Mouse (Mus musculus): ENCODE data around the gene Tbc1d13. TPM values are rescaled to one million over a fixed set of nuclear protein-coding genes. Genes with fewer than 3 reads are reported as not detected.
A peak's percentile ranks its signal among the peaks of the same experiment; 100 is the strongest.
"Not testable (repeated sequence)": the region's sequence is repeated elsewhere in the genome, so short reads cannot be mapped to it uniquely, and the experiment has no call there.

The Tbc1d13 gene
- total RNA-seq, 2 experiments from 2014 or later, result 18.8 to 19.6 TPM

DNA sequence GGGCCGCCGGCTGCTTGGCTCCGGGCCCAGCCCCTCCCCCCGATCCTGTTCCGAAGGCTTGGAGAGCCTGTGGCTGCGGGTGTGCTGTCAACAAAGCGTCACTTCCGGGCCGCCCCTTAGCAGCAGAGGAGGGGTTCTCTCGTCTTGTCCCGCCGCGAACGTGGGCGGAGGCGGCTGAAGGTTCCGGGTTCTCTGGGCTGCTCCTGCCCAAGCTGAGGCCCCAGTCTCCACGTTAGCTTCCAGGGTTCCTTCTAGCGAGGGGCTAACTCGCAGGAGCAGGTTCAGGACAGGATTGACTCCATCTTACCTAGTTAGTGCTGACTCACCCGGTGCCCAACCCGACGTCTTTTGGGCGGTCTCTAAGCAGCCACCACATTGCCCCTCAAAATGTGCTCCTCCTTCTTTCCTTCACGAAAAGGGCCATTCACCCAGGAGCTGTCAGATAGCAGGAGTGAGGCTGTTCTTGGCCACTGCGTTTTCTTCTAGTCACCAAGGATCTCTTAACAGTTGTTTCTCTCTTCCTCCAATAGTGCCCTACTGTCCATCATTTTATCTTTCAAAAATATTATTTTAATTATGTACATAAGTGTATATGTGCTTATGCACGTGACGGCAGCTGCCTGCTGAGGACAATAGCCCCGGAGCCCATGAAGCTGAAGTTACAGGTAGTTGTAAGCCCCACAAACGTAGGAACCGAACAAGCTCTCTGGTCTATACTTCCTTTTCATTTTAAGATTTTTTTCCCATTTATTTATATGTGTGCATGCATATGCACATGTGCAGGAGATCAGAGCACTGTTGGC lies 8.9 kb upstream of the Tbc1d13 start, which contains the start of gene Zer1:
Gene Zer1 (minus strand): TSS at position 114 of the 803 bp plus-strand sequence.
- DNase-seq, result peak; percentile 97 to 98
- intact Hi-C loops (cut with DNase I), result no loop called here

DNA sequence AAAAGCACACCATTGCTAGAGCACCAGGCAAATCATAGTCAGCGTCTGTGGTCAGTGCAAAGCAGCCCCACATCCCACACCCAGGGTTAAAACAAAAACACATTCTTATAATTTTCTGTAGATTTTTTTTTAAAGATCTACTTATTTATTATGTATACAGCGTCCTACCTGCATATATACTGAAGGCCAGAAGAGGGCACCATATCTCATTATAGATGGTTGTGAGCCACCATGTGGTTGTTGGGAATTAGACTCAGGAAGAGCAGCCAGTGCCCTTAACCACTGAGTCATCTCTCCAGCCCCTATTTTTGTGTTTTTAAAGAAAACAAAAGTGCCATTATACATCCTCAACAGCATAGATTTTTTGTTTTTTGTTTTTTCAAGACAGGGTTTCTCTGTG lies 4.8 kb upstream of the Tbc1d13 start:
- DNase-seq, result peak in 1 of 2 experiments; percentile 57

DNA sequence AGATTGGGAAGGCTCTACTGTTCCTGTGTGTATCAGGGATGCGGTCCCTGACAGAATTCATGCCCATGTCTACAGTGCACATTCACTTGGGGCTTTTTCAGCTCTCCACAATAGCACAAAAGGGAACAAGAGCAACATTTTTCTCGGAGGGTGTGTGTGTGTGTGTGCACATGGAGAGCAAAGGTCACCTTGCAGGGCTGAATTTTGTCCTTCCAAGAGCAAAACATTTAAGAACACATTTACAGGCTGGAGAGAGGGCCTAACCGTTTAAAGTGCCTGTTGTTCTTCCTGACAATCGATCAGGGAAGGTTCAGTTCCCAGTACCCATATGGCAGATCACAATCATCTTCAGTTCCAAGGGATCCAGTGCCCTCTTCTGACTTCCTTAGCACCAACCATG lies 3.4 kb upstream of the Tbc1d13 start:
- no peak for DNase-seq
- intact Hi-C loops (cut with DNase I), result loop anchor here (1.0 kb wide), 1 partner anchor 33 kb away; no protein-coding TSS in a partner anchor

More for the DNA sequence above, 4.8 kb upstream of the Tbc1d13 start:
- intact Hi-C loops (cut with DNase I), result loop anchor here (2.0 kb wide), 1 partner anchor 142 kb away; no protein-coding TSS in a partner anchor

DNA sequence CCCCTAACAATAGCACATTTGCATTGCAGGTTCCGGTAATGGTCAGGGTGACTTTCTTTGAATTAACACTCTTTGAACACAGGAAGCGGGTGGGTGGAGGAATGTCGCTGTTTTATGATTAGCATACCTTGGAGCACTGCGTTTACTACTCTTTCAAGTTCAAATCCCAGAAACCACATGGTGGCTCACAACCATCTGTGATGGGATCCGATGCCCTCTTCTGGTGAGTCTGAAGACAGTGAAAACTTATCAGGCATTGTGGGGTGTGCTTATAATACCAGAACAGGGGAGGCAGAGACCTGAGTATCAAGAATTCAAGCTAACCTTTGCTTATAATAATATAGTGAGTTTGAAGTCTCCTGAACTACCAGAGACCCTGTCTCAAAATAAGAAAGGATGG lies 2.3 kb upstream of the Tbc1d13 start:
- intact Hi-C loops (cut with DNase I); DNase-seq: not testable (repeated sequence)

DNA sequence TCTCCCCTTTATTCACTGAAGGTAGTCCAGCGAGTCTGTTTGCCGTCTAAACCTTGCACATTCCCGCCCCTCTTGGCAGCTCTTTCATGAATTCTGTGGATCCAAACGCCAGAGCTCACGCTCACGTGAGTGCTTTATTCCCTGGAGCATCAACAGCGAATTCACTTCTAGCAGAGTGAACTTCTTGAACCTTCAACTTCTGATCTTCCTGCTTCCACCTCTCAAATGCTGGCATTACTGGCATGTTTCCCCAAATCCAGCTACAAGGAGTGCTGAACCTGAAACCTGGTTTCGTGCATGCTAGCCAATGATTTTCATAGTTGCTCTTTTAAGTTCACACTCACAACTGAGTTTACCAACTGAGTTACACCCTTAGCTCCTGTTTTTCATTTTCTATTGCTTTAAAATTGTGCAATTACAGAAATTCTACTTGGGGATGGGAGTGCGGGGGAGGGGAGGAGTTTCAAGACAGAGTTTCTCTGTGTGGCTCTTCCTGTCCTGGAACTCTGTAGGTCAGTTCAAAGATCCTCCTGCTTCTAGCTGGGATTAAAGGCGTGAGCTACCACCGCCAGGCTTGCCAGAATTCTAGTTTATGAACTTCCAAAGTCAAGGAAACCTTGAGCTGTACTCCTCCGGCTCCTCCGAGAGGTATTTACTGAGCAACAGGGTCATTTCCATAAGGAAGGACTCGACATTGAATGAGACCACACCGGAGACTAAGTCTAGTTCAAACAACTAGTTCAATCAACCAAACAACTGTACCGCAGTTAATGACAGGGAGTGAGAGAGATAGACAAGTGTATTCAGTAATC lies 539 bp upstream of the Tbc1d13 start:
- intact Hi-C loops (cut with DNase I), result no loop called here

DNA sequence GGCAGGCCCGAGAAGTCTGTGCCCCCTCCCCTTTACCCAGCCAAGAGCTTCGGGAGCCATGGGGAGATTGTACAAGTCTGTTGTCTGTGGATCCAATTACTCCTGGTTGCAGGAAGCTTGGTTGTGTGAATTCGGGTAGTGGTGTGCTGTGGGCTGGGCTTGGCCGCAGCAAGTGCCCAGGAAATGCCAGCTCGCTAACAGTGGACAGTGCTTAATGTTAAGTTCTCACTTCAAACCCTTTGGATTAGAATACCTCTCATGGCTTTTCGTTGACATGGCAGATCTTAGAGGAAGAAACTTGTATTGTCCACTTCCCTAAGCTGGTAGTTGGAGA lies 799 bp downstream of the Tbc1d13 start:
- DNase-seq, result no peak
- intact Hi-C loops (cut with DNase I), result no loop called here

More for the DNA sequence above, 539 bp upstream of the Tbc1d13 start:
- DNase-seq, result peak; percentile 37 to 50

DNA sequence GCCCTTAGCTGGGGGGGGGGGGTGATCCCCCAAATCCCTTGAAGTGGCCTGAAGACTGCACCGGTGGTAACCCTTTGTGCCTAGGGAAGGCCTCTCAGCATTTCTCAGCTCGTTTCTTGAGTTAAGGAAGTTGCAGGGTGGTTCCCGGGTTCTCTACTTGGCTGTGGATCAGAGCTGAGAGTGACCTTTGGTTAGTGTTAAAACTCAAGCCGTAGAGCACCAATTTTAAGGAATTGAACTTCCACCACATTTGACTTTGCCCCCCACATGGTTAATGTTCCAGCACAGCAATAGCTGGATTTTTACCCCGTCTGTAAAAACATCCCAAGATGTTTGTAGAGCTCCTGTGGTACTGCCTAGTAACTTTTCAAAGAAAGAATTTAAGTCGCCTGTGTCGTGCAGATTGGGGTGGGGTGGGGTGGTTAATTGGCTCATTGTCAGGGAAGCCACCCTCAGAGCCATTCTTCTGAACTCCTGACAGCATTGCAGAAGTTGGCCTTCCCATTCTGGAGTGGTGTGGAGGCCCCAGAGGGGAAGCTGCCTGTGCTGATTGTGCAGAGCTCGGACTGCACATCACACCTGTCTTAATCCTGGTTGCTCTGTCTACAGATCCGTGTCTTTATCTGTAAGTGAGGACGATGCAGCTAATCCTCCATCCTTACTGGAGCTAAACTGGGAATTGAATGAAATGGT lies 1.5 kb downstream of the Tbc1d13 start:
- intact Hi-C loops (cut with DNase I), result no loop called here
- no peak for DNase-seq

DNA sequence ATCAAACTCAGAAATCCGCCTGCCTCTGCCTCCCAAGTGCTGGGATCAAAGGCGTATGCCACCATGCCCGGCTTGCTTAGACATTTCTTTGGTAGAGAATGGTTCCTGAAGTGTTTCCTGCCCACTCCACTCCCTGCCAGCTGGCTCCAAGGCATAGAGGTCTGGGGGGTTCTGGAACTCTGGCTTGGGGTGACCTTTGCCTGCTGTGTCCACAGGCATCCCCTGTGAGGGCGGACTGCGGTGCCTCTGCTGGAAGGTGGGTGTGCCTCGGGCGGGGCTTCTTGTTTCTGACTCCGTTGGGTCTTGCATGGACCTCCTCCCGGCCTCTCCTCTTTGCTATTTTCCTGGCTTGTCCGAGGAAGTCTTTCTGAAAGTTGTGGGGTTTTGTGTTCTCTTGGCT lies 2.9 kb downstream of the Tbc1d13 start:
- DNase-seq, result no peak
- intact Hi-C loops (cut with DNase I), result no loop called here

DNA sequence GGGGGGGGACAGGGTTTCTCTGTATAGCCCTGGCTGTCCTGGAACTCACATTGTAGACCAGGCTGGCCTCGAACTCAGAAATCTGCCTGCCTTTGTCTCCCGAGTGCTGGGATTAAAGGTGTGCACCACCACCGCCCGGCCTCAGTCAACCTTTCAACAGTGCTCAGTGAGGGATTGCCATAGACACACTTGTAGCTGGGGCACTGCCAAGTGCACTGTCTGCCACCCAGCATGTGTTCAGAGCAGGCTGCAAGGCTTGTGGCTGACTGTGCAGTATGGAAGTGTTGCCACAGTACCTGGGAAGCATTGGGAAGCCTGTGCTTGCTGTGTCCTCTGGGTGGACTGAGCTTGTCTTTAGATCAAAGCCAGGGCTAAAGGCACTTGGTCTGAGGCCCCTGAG lies 6.5 kb downstream of the Tbc1d13 start:
- intact Hi-C loops (cut with DNase I); DNase-seq: not testable (repeated sequence)

DNA sequence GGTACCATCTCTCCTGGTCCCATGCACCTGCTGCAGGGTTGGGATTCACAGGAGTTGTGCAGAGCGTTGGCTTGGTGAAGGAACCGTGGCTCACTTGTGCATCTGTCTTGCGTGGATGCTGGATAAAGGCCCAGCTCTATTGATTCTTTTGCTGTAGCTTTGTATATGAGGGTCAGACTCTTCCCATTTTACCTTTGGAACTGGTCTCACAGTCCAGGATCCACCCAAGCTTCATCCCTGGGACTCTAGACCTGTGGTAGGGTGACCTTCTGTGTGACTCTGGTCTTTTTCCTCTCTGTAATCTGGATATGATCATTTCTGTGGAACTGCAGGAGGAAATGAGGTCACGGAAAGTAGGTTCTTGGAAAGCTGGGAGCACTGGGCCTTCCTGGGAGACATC lies 10.9 kb downstream of the Tbc1d13 start:
- intact Hi-C loops (cut with DNase I), result no loop called here
- DNase-seq, result no peak

DNA sequence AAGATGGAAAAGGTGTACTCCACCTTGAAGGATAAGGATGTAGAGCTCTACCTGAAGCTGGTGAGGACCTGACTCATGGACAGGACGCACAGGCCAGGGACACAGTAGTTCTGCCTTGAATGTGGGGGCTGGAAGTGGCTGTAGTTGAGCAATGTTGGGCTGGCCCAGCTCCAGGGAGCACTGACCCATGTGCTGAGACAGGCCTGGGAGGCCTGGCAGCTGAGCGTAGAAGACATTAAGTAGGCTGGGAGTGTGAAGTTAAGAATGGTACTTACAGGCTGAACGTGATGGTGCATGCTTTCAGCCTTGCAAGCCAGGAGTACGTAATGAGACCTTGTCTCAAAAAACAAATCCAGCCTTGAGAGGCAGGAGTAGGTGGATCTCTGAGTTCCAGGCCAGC lies 13.9 kb downstream of the Tbc1d13 start:
- peak; percentile 34 to 63 for DNase-seq
- intact Hi-C loops (cut with DNase I), result no loop called here

DNA sequence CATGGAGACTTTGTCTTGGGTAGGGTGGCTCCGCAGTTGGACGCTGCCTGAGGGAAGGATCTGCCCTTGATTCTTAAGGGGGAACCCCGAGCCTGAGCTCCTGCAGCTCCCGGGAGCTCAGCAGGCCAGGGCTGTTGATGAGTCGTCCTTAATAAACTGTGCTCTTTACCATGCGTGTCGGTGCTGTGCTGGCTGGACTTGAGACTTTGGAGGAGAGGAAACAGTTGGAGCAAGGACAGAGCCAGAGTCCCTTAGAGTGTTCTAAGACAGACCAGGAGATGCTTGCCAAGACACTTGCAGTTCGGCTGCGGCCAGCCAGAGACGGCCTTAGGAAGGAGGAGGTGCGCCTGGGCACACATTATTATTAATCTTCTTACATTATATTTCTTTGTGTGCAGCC lies 18.3 kb downstream of the Tbc1d13 start:
- no peak for DNase-seq
- intact Hi-C loops (cut with DNase I), result no loop called here

DNA sequence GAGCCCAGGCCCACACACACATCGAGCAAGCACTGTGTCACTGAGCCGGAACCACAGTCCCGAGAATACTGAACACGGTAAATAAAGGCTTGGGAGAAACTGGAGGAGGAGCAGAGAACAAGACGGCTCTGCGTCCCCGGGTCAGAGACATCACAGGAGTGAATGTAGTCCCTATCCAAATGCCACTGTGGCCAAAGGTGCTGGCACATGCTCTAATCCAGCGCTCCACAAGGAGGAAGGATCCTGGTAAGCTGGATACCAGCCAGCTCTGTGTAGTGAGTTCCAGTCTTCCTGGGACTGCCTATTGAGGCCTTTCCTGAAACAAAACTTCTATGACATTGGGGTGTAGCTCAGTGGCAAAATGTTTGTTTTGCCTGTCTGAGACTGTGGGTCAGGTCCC lies 19.1 kb downstream of the Tbc1d13 start:
- DNase-seq, result no peak
- intact Hi-C loops (cut with DNase I), result no loop called here

DNA sequence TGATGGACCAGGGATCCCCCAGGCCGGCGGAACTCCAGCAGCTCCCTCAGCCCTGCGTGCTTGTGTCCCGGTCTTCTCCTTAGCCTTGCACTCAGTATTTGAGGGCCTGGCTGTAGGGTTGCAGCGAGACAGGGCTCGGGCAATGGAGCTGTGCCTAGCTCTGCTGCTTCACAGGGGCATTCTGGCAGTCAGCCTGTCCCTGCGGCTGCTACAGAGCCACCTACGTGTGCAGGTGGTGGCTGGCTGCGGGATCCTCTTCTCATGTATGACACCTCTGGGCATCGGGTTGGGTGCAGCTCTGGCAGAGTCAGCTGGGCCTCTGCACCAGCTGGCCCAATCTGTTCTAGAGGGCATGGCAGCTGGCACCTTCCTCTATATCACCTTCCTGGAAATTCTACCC lies 26.3 kb downstream of the Tbc1d13 start:
- DNase-seq; intact Hi-C loops (cut with DNase I): not testable (repeated sequence)

DNA sequence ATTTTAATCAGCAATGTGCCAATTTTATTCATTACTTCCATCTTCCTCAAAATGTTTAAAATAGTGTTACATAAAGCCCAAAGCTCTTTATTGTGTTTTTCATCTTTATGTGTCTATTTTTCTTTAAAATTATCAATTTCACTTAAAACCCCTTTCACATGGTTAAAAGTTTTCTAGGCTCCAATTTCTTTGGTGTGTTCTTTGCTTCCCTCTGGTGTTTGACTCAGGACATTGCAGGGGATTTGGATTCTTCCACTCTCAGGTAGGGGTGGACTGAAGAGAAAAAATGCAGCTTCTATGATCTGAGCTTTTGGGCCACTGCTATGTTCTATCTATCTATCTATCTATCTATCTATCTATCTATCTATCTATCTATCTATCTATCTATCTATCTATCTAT lies 28.3 kb downstream of the Tbc1d13 start:
- intact Hi-C loops (cut with DNase I), result no loop called here
- DNase-seq, result peak in 1 of 2 experiments; percentile 42

DNA sequence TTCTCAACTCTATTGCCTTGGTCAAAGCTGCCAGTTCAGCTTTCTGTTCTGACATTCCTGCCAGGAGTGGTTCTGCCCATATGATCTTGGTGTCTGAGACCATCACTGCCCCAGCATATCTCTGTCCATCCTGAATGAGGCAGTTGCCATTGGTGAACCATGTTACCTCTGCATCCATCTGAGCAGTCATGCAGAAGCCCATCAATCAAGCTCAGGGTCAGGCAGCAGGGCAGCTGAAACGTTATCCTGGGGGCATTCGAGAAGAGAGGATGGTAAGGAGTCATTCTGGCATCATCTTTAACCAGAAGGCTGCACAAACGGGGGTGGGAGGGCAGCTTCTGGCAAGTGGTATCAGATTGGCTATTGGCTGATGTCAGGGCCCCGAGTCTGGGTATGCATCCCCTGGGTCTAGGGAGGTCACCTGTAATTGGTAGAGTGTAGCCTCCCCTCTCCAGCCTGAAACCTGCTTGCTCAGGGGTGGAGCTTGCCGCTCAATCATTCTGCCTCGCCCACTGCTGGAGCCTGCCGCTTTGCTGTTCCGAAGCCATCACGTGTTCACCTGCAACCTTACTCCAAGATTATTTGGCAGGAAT lies 30.9 kb downstream of the Tbc1d13 start:
- intact Hi-C loops (cut with DNase I), result no loop called here
- no peak for DNase-seq

DNA sequence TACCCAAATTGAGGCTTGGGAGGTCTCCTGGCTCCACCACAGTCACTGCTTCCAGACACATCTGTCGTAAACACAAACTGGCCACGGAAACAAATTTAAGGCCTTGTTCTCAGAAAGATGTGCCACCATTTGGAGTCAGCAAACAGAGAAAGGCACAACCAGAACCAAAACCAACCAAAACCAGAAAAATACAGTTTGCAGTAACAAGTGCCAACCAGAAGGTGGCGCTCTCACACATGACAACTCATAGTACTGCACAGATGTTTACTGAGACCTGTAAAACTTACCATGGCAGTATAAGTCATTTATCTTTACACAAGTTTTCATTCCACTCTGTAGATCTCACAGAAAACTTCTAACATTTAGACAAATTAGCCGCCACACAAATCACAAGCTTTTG lies 33.1 kb downstream of the Tbc1d13 start:
- no peak for DNase-seq
- intact Hi-C loops (cut with DNase I), result no loop called here

DNA sequence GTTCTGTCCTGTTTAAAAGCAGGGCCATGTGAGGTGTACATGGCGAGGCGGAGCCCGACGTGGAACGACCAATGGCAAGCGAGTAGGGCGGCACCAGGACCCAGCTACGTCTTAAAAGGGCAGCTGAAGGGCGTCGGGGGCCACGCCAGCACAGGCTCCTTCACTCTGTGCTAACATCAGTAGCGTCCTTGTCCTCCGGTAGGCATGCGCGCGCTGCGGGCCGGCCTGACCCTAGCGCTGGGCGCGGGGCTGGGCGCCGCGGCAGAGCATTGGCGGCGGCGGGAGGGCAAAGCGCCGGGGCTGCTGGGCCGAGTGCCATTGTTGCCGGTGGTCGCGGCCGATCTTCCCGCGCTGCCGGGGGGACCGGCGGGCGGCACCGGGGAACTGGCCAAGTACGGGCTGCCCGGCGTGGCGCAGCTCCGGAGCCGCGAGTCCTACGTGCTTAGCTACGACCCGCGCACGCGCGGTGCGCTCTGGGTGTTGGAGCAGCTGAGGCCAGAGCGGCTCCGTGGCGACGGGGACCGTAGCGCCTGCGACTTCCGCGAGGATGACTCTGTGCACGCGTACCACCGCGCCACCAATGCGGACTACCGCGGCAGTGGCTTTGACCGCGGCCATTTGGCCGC lies 37.9 kb downstream of the Tbc1d13 start, which contains the start of gene Endog:
Gene Endog (plus strand): TSS at position 123 of the 626 bp plus-strand sequence.
- peak; percentile 87 for DNase-seq
- intact Hi-C loops (cut with DNase I), result no loop called here

DNA sequence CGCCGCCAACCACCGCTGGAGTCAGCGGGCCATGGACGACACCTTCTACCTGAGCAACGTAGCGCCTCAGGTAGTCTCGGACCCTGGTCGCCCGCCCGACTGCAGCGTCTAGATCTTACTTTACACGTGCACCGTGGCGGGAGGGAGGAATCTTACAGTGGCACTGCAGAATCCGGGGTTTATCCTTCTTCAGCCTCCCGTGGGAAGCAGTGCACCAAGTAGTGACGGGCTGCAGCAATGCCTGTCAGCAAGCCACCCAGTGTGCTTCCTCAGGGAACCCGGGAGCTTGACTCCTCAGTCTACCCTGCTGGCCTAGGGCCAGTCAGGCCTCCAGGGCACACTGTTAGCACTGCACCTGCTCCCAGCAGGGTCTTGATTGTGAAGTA lies 38.4 kb downstream of the Tbc1d13 start:
- intact Hi-C loops (cut with DNase I), result no loop called here
- no peak for DNase-seq

Data from heart, postnatal 14 days (tissue).